Mouse (Mus musculus) lung, embryonic 15.5 days (tissue): ENCODE results near the gene Rbp7. TPM values are rescaled to one million over a fixed set of nuclear protein-coding genes. Genes with fewer than 3 reads are reported as not detected.

Experiments
- ATAC-seq: fragments of 200-750 bp; cut with Nextera tagmentation; 2 replicates; pipeline ENCODE4 v1.8.0; 2017; ENCODE audit warnings: moderate number of reproducible peaks, borderline replicate concordance; ENCODE audit not compliant: low FRiP score, low TSS enrichment; ENCODE audit errors: extremely low read depth
- H3K27ac ChIP-seq: fragments of 300-500 bp; sonication (generic); 2 replicates; pipeline ENCODE4 v1.5.1; 2015; ENCODE audit warnings: moderate library complexity, mild to moderate bottlenecking, inconsistent platforms
- H3K27me3 ChIP-seq: fragments of 300-500 bp; sonication (generic); 2 replicates; pipeline ENCODE4 v1.6.1; 2015; ENCODE audit warnings: inconsistent platforms
- H3K36me3 ChIP-seq: fragments of 300-500 bp; sonication (generic); 2 replicates; pipeline ENCODE4 v1.6.1; 2015; ENCODE audit warnings: inconsistent platforms
- H3K4me1 ChIP-seq: fragments of 300-500 bp; sonication (generic); 2 replicates; pipeline ENCODE4 v1.6.1; 2015; ENCODE audit warnings: inconsistent platforms
- H3K4me2 ChIP-seq: fragments of 300-500 bp; sonication (generic); 2 replicates; pipeline ENCODE4 v1.6.1; 2015; ENCODE audit warnings: inconsistent platforms, mild to moderate bottlenecking, moderate library complexity
- H3K4me3 ChIP-seq: fragments of 300-500 bp; sonication (generic); 2 replicates; pipeline ENCODE4 v1.5.1; 2015; ENCODE audit warnings: mild to moderate bottlenecking, inconsistent platforms
- H3K9ac ChIP-seq: fragments of 300-500 bp; sonication (generic); 2 replicates; pipeline ENCODE4 v1.6.1; 2015; ENCODE audit warnings: inconsistent platforms
- H3K9me3 ChIP-seq: fragments of 300-500 bp; sonication (generic); 2 replicates; pipeline ENCODE4 v1.6.1; 2016; ENCODE audit warnings: inconsistent platforms
- WGBS: fragments of 180-500 bp; shearing (Covaris S2); methylation state at CpG from one replicate; pipeline ENCODE4 v1.1.7; 2015; 5-methylcytosine and 5-hydroxymethylcytosine counted together
- polyA plus RNA-seq: library from polyadenylated mRNA; unstranded; fragments of >200 nt; fragmentation: Nextera tagmentation; extraction: Ambion mirVana; gene quantifications from 2 replicates; pipeline ENCODE4 v1.2.1, GENCODE M21; 2015

The Rbp7 gene
- polyA plus RNA-seq, 1 experiment from 2014 or later, result 3.6 TPM

GRCm38 (mm10) chr4:149424755-149425154 is 30.0 kb downstream of the Rbp7 start:
- H3K4me3 ChIP-seq, result peak overlapping the region; percentile 99
- H3K4me2 ChIP-seq, result peak overlapping the region; percentile 84
- ATAC-seq, result no peak
- H3K9ac ChIP-seq, result peak overlapping the region; percentile 92
- peaks cover 13% of the 10 kb centered on the region for H3K4me1 ChIP-seq
- H3K27me3 ChIP-seq, result no peaks in the 10 kb centered on the region
- H3K9me3 ChIP-seq, result no peaks in the 10 kb centered on the region
- H3K27ac ChIP-seq, result no peak overlapping the region
- no peaks in the 10 kb centered on the region for H3K36me3 ChIP-seq
- WGBS, result 3% methylated on average over 9 of the region's 9 CpGs

- Histone ChIP-seq H3K4me3 (no peak overlapping the region), H3K4me2 (no peak overlapping the region), H3K36me3 (no peaks in the 10 kb centered on the region), H3K4me1 (peaks cover 16% of the 10 kb centered on the region; the same call in 1 of the 2 replicates), H3K27me3 (no peaks in the 10 kb centered on the region), H3K9ac (no peak overlapping the region), H3K27ac (no peak overlapping the region), H3K9me3 (no peaks in the 10 kb centered on the region)
- WGBS, result 71% methylated on average over 5 of the region's 5 CpGs
- no peak for ATAC-seq
Observed at GRCm38 (mm10) chr4:149417854-149418365, 36.9 kb downstream of the Rbp7 start.

GRCm38 (mm10) chr4:149416986-149417385 is 37.8 kb downstream of the Rbp7 start:
- Histone ChIP-seq H3K27me3 (no peaks in the 10 kb centered on the region), H3K4me2 (no peak overlapping the region), H3K9ac (no peak overlapping the region), H3K4me3 (no peak overlapping the region), H3K27ac (no peak overlapping the region), H3K9me3 (no peaks in the 10 kb centered on the region), H3K36me3 (peaks cover 3% of the 10 kb centered on the region; the same call in 1 of the 2 replicates), H3K4me1 (peaks cover 16% of the 10 kb centered on the region; the same call in 1 of the 2 replicates)
- 55% methylated on average over 2 of the region's 2 CpGs for WGBS
- no peak for ATAC-seq

GRCm38 (mm10) chr4:149416417-149416816 is 38.4 kb downstream of the Rbp7 start:
- Histone ChIP-seq H3K27ac (no peak overlapping the region), H3K9ac (no peak overlapping the region), H3K4me1 (peaks cover 16% of the 10 kb centered on the region; the same call in 1 of the 2 replicates), H3K27me3 (no peaks in the 10 kb centered on the region), H3K4me2 (no peak overlapping the region), H3K4me3 (no peak overlapping the region), H3K36me3 (peaks cover 4% of the 10 kb centered on the region; the same call in 1 of the 2 replicates), H3K9me3 (no peaks in the 10 kb centered on the region)
- ATAC-seq, result no peak
- WGBS, result 67% methylated on average over 10 of the region's 10 CpGs

GRCm38 (mm10) chr4:149415651-149416169 is 39.1 kb downstream of the Rbp7 start:
- H3K36me3 ChIP-seq, result peaks cover 4% of the 10 kb centered on the region; the same call in 1 of the 2 replicates
- ATAC-seq, result peak; percentile 23; the same call in 1 of the 2 replicates
- H3K27me3 ChIP-seq, result no peaks in the 10 kb centered on the region
- H3K27ac ChIP-seq, result no peak overlapping the region
- peaks cover 16% of the 10 kb centered on the region; the same call in 1 of the 2 replicates for H3K4me1 ChIP-seq
- H3K4me2 ChIP-seq, result no peak overlapping the region
- WGBS, result 42% methylated on average over 13 of the region's 13 CpGs
- no peaks in the 10 kb centered on the region for H3K9me3 ChIP-seq
- no peak overlapping the region for H3K4me3 ChIP-seq
- no peak overlapping the region for H3K9ac ChIP-seq

GRCm38 (mm10) chr4:149414259-149414658 is 40.5 kb downstream of the Rbp7 start:
- Histone ChIP-seq H3K27ac (no peak overlapping the region), H3K4me3 (no peak overlapping the region), H3K27me3 (no peaks in the 10 kb centered on the region), H3K4me1 (peaks cover 16% of the 10 kb centered on the region; the same call in 1 of the 2 replicates), H3K9me3 (no peaks in the 10 kb centered on the region), H3K9ac (no peak overlapping the region), H3K36me3 (peaks cover 4% of the 10 kb centered on the region; the same call in 1 of the 2 replicates), H3K4me2 (no peak overlapping the region)
- WGBS, result 90% methylated on average over 3 of the region's 3 CpGs
- ATAC-seq, result no peak

- peaks cover 4% of the 10 kb centered on the region; the same call in 1 of the 2 replicates for H3K36me3 ChIP-seq
- ATAC-seq, result no peak
- H3K27ac ChIP-seq, result no peak overlapping the region
- H3K9me3 ChIP-seq, result no peaks in the 10 kb centered on the region
- H3K9ac ChIP-seq, result no peak overlapping the region
- H3K4me1 ChIP-seq, result peaks cover 12% of the 10 kb centered on the region
- no peaks in the 10 kb centered on the region for H3K27me3 ChIP-seq
- H3K4me3 ChIP-seq, result no peak overlapping the region
- no peak overlapping the region for H3K4me2 ChIP-seq
- WGBS, result 88% methylated on average over 4 of the region's 4 CpGs
Observed at GRCm38 (mm10) chr4:149409759-149410158, 45.0 kb downstream of the Rbp7 start.

GRCm38 (mm10) chr4:149408331-149408730 is 46.4 kb downstream of the Rbp7 start:
- WGBS, result 83% methylated on average over 6 of the region's 6 CpGs
- H3K4me3 ChIP-seq, result no peak overlapping the region
- H3K9ac ChIP-seq, result no peak overlapping the region
- no peak for ATAC-seq
- H3K27ac ChIP-seq, result no peak overlapping the region
- H3K9me3 ChIP-seq, result no peaks in the 10 kb centered on the region
- H3K27me3 ChIP-seq, result no peaks in the 10 kb centered on the region
- no peak overlapping the region for H3K4me2 ChIP-seq
- peaks cover 26% of the 10 kb centered on the region for H3K4me1 ChIP-seq
- H3K36me3 ChIP-seq, result peaks cover 4% of the 10 kb centered on the region; the same call in 1 of the 2 replicates

- ATAC-seq, result no peak
- Histone ChIP-seq H3K9ac (no peak overlapping the region), H3K4me1 (peaks cover 31% of the 10 kb centered on the region), H3K36me3 (peaks cover 4% of the 10 kb centered on the region; the same call in 1 of the 2 replicates), H3K4me3 (no peak overlapping the region), H3K27ac (no peak overlapping the region), H3K27me3 (no peaks in the 10 kb centered on the region), H3K9me3 (no peaks in the 10 kb centered on the region), H3K4me2 (no peak overlapping the region)
- 73% methylated on average over 5 of the region's 5 CpGs for whole genome bisulfite sequencing
Observed at GRCm38 (mm10) chr4:149407461-149407860, 47.3 kb downstream of the Rbp7 start.

- Histone ChIP-seq H3K4me1 (peaks cover 39% of the 10 kb centered on the region), H3K9ac (no peak overlapping the region), H3K27ac (no peak overlapping the region), H3K4me3 (no peak overlapping the region), H3K4me2 (no peak overlapping the region), H3K9me3 (no peaks in the 10 kb centered on the region), H3K36me3 (no peaks in the 10 kb centered on the region), H3K27me3 (no peaks in the 10 kb centered on the region)
- no peak for ATAC-seq
- 73% methylated on average over 16 of the region's 16 CpGs for WGBS
Observed at GRCm38 (mm10) chr4:149405713-149406443, 48.9 kb downstream of the Rbp7 start.

GRCm38 (mm10) chr4:149404640-149405465 is 49.9 kb downstream of the Rbp7 start:
- H3K4me1 ChIP-seq, result peaks cover 42% of the 10 kb centered on the region
- no peaks in the 10 kb centered on the region for H3K9me3 ChIP-seq
- H3K27me3 ChIP-seq, result no peaks in the 10 kb centered on the region
- H3K9ac ChIP-seq, result no peak overlapping the region
- 50% methylated on average over 19 of the region's 19 CpGs for WGBS
- H3K27ac ChIP-seq, result no peak overlapping the region
- H3K4me2 ChIP-seq, result no peak overlapping the region
- H3K36me3 ChIP-seq, result no peaks in the 10 kb centered on the region
- H3K4me3 ChIP-seq, result no peak overlapping the region
- ATAC-seq, result no peak
